Mouse (Mus musculus): Measurements from ENCODE around the gene Lrg1. TPM values are rescaled to one million over a fixed set of nuclear protein-coding genes. Genes with fewer than 3 reads are reported as not detected.

The Lrg1 gene
- polyA plus RNA-seq, 1 experiment: 3.7 TPM

- Histone ChIP-seq H3K4me1 (ENCODE audit: control insufficient read depth, insufficient read depth, low read length) (peaks cover 10% of the 10 kb centered on the region), H3K4me3 (ENCODE audit: control insufficient read depth, low read depth, low read length) (no peak overlapping the region), H3K36me3 (ENCODE audit: control insufficient read depth, insufficient read depth, low read length) (no peaks in the 10 kb centered on the region), H3K27me3 (ENCODE audit: control insufficient read depth, insufficient read depth, low read length) (no peaks in the 10 kb centered on the region), H3K27ac (ENCODE audit: control insufficient read depth, insufficient read depth, low read depth, low read length) (no peak overlapping the region)
- TF ChIP-seq CTCF (IDR thresholded peaks at IDR 0.05; ENCODE audit: control insufficient read depth, insufficient read depth, insufficient replicate concordance, low read depth, low read length): no peak
- TF ChIP-seq POLR2A (IDR thresholded peaks at IDR 0.05; ENCODE audit: control insufficient read depth, low read depth, low read length): no peak
Measured at GRCm38 (mm10) chr17:56126175-56126574, 4.4 kb upstream of the Lrg1 start.

DNA sequence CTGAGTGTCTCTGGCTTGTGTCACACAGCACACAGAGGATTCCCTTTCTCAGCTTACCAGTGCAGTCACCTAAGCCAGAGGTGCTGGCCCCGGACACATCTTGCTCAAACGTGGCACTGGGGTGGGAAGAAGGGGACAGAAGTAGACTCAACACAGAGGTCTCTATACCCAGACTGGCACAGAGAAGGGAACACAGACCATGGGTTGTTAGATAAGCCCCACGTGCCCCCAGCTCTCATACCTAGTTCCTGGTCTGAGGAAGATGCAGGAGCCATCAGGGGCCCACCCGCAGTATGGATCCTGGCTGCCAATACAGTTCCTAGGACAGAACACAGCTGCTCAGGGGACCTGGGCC is 3.5 kb upstream of the Lrg1 start:
- no peak for TF ChIP-seq POLR2A (IDR thresholded peaks at IDR 0.05; ENCODE audit: control insufficient read depth, low read depth, low read length)
- TF ChIP-seq CTCF (IDR thresholded peaks at IDR 0.05; ENCODE audit: control insufficient read depth, insufficient read depth, insufficient replicate concordance, low read depth, low read length): no peak
- H3K27me3 ChIP-seq (ENCODE audit: control insufficient read depth, insufficient read depth, low read length): no peaks in the 10 kb centered on the region

GRCm38 (mm10) chr17:56124377-56125275 is 2.8 kb upstream of the Lrg1 start:
- Histone ChIP-seq H3K36me3 (ENCODE audit: control insufficient read depth, insufficient read depth, low read length) (no peaks in the 10 kb centered on the region), H3K4me1 (ENCODE audit: control insufficient read depth, insufficient read depth, low read length) (peaks cover 18% of the 10 kb centered on the region), H3K27me3 (ENCODE audit: control insufficient read depth, insufficient read depth, low read length) (no peaks in the 10 kb centered on the region), H3K27ac (ENCODE audit: control insufficient read depth, insufficient read depth, low read depth, low read length) (no peak overlapping the region), H3K4me3 (ENCODE audit: control insufficient read depth, low read depth, low read length) (peak overlapping the region; percentile 6)
- TF ChIP-seq POLR2A (IDR thresholded peaks at IDR 0.05; ENCODE audit: control insufficient read depth, low read depth, low read length) (no peak), CTCF (IDR thresholded peaks at IDR 0.05; ENCODE audit: control insufficient read depth, insufficient read depth, insufficient replicate concordance, low read depth, low read length) (peak; percentile 74; the same call in 1 of the 2 replicates)

More for the DNA sequence above, 3.5 kb upstream of the Lrg1 start:
- Histone ChIP-seq H3K36me3 (ENCODE audit: control insufficient read depth, insufficient read depth, low read length) (no peaks in the 10 kb centered on the region), H3K4me3 (ENCODE audit: control insufficient read depth, low read depth, low read length) (no peak overlapping the region), H3K27ac (ENCODE audit: control insufficient read depth, insufficient read depth, low read depth, low read length) (no peak overlapping the region), H3K4me1 (ENCODE audit: control insufficient read depth, insufficient read depth, low read length) (peaks cover 12% of the 10 kb centered on the region)

- no peaks in the 10 kb centered on the region for H3K36me3 ChIP-seq (ENCODE audit: control insufficient read depth, insufficient read depth, low read length)
- no peaks in the 10 kb centered on the region for H3K27me3 ChIP-seq (ENCODE audit: control insufficient read depth, insufficient read depth, low read length)
- H3K4me3 ChIP-seq (ENCODE audit: control insufficient read depth, low read depth, low read length): peak overlapping the region; percentile 6
- no peak overlapping the region for H3K27ac ChIP-seq (ENCODE audit: control insufficient read depth, insufficient read depth, low read depth, low read length)
- no peak for TF ChIP-seq CTCF (IDR thresholded peaks at IDR 0.05; ENCODE audit: control insufficient read depth, insufficient read depth, insufficient replicate concordance, low read depth, low read length)
- H3K4me1 ChIP-seq (ENCODE audit: control insufficient read depth, insufficient read depth, low read length): peaks cover 21% of the 10 kb centered on the region
Measured at GRCm38 (mm10) chr17:56123681-56124340, 2.0 kb upstream of the Lrg1 start.

DNA sequence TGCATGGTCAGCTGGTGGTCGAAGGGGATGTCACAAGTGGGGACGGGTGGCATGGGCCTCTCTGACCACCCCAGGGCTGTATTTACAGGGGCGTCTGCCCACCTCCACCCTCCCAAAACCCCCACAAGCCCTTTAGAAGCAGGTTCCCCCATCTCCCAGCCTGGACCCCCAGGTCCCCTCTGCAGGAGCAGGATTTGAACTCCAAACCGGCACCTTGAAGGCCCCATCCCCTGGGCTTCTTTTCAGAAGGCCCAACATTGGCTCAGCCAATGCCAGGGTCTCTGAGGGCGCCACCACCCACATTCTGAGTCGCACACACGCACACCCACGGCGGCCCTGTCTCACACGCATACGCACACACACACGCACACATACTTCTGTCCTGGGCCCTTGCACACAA is 1.4 kb upstream of the Lrg1 start:
- H3K36me3 ChIP-seq (ENCODE audit: control insufficient read depth, insufficient read depth, low read length): no peaks in the 10 kb centered on the region
- H3K4me1 ChIP-seq (ENCODE audit: control insufficient read depth, insufficient read depth, low read length): peaks cover 21% of the 10 kb centered on the region
- H3K27ac ChIP-seq (ENCODE audit: control insufficient read depth, insufficient read depth, low read depth, low read length): no peak overlapping the region
- H3K4me3 ChIP-seq (ENCODE audit: control insufficient read depth, low read depth, low read length): no peak overlapping the region
- TF ChIP-seq POLR2A (IDR thresholded peaks at IDR 0.05; ENCODE audit: control insufficient read depth, low read depth, low read length): no peak
- H3K27me3 ChIP-seq (ENCODE audit: control insufficient read depth, insufficient read depth, low read length): no peaks in the 10 kb centered on the region

DNA sequence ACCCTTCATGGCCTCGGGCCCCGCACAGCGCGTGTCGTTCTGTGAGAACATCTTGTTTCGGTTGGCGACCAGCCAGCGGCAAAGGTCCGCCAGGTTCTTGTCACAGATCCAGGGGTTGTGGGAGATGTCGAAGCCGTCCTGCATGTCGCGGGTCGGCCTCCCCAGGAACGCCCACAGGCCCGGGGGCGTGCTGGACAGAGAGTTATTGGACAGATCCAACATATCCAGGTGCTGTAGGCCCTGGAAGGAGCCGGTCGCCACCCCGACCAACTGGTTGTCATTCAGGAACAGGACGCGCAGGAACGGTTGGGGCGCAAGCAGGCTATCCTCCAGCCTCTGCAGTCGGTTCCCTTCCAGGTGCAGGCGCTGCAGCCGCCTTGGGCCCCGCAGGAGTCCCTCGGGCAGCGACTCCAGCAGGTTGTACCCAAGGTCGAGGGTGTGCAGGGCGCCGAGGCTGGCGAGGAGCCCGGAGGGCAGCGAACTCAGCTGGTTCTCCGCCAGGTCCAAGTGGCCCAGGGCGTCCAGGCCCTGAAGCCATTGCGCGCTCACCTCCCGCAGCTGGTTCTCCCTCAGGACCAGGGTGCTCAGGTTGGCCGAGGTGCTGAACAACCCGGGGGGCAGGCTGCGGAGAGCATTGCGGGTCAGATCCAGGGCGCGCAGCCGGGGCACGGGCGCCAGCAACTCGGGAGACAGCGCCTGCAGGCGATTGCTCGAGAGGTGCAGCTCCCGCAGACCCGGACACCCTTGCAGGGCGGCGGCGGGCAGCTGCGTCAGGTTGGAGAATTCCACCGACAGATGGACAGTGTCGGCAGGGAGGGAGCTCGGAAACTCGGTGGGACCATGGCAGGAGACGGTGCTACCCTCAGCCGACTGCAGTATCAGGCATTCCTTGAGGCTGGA is 1.6 kb downstream of the Lrg1 start:
- no peak for TF ChIP-seq CTCF (IDR thresholded peaks at IDR 0.05; ENCODE audit: control insufficient read depth, insufficient read depth, insufficient replicate concordance, low read depth, low read length)
- TF ChIP-seq POLR2A (IDR thresholded peaks at IDR 0.05; ENCODE audit: control insufficient read depth, low read depth, low read length): no peak
- H3K4me3 ChIP-seq (ENCODE audit: control insufficient read depth, low read depth, low read length): peak overlapping the region; percentile 33
- no peaks in the 10 kb centered on the region for H3K27me3 ChIP-seq (ENCODE audit: control insufficient read depth, insufficient read depth, low read length)
- H3K4me1 ChIP-seq (ENCODE audit: control insufficient read depth, insufficient read depth, low read length): peaks cover 37% of the 10 kb centered on the region
- H3K36me3 ChIP-seq (ENCODE audit: control insufficient read depth, insufficient read depth, low read length): no peaks in the 10 kb centered on the region
- H3K27ac ChIP-seq (ENCODE audit: control insufficient read depth, insufficient read depth, low read depth, low read length): peak overlapping the region; percentile 7

GRCm38 (mm10) chr17:56119431-56119830 is 2.4 kb downstream of the Lrg1 start:
- Histone ChIP-seq H3K27me3 (ENCODE audit: control insufficient read depth, insufficient read depth, low read length) (no peaks in the 10 kb centered on the region), H3K36me3 (ENCODE audit: control insufficient read depth, insufficient read depth, low read length) (no peaks in the 10 kb centered on the region), H3K4me1 (ENCODE audit: control insufficient read depth, insufficient read depth, low read length) (peaks cover 34% of the 10 kb centered on the region), H3K27ac (ENCODE audit: control insufficient read depth, insufficient read depth, low read depth, low read length) (peak overlapping the region; percentile 68), H3K4me3 (ENCODE audit: control insufficient read depth, low read depth, low read length) (no peak overlapping the region)
- TF ChIP-seq POLR2A (IDR thresholded peaks at IDR 0.05; ENCODE audit: control insufficient read depth, low read depth, low read length) (no peak), CTCF (IDR thresholded peaks at IDR 0.05; ENCODE audit: control insufficient read depth, insufficient read depth, insufficient replicate concordance, low read depth, low read length) (no peak)

Measured in testis, adult 2 months (tissue).